In genomic region chr8:70880546-70880945, GRCm38 (mm10) we compare ENCODE assay signal across 9 mouse cellular contexts. TPM values are rescaled to one million over a fixed set of nuclear protein-coding genes. Genes with fewer than 3 reads are reported as not detected.
DNase-seq lines count a peak whose midpoint lies in the region; ATAC-seq and TF ChIP-seq lines count a peak whose summit lies in the region.
"Had no signal": no experiment of that assay in that cellular context is flagged by ENCODE, and none has a peak within 500 bp of the region (broad histone marks: within the 10 kb centered on the region; RNA-seq: fewer than 3 reads in every experiment).

No protein-coding gene starts in this region.

- H3K27ac ChIP-seq in gastrocnemius, adult 2 months: peak overlapping the region; percentile 74
- H3K27ac ChIP-seq in midbrain, embryonic 10.5 days (replicated peaks): peak overlapping the region; percentile 50; the same call in 1 of the 2 replicates
- H3K27ac ChIP-seq in midbrain, embryonic 14.5 days (replicated peaks; ENCODE audit: low read depth, low read length): no peak overlapping the region
- peak overlapping the region; percentile 17 for H3K27ac ChIP-seq in heart, embryonic 16.5 days (ENCODE audit: low read length)
- H3K27ac ChIP-seq: liver, embryonic 15.5 days had no signal

- TF ChIP-seq CTCF in gastrocnemius, adult 2 months (IDR thresholded peaks at IDR 0.05): no peak

- H3K4me1 ChIP-seq in midbrain, embryonic 10.5 days: peaks cover 23% of the 10 kb centered on the region
- no peaks in the 10 kb centered on the region for H3K4me1 ChIP-seq in midbrain, embryonic 14.5 days (ENCODE audit: control insufficient read depth, insufficient read depth, low read length)
- H3K4me1 ChIP-seq in heart, embryonic 16.5 days (ENCODE audit: control insufficient read depth, insufficient read depth, low read length): peaks cover 12% of the 10 kb centered on the region

- WGBS in midbrain, embryonic 10.5 days: 36% methylated on average over 11 of the region's 11 CpGs
- 30% methylated on average over 11 of the region's 11 CpGs for WGBS in midbrain, embryonic 14.5 days
- WGBS in heart, embryonic 16.5 days: 12% methylated on average over 11 of the region's 11 CpGs

- no peak overlapping the region for H3K9ac ChIP-seq in midbrain, embryonic 14.5 days (replicated peaks; ENCODE audit: low read length)
- H3K9ac ChIP-seq in heart, embryonic 16.5 days (ENCODE audit: low read length): no peak overlapping the region
- H3K9ac ChIP-seq: liver, embryonic 15.5 days had no signal

- H3K36me3 ChIP-seq in midbrain, embryonic 10.5 days: no peaks in the 10 kb centered on the region
- no peaks in the 10 kb centered on the region for H3K36me3 ChIP-seq in midbrain, embryonic 14.5 days (ENCODE audit: control insufficient read depth, insufficient read depth, low read length)
- no peaks in the 10 kb centered on the region for H3K36me3 ChIP-seq in heart, embryonic 16.5 days (ENCODE audit: control insufficient read depth, insufficient read depth)
- H3K36me3 ChIP-seq: liver, embryonic 15.5 days had no signal

- H3K9me3 ChIP-seq in midbrain, embryonic 10.5 days (replicated peaks): no peaks in the 10 kb centered on the region
- H3K9me3 ChIP-seq in midbrain, embryonic 14.5 days (ENCODE audit: control insufficient read depth, low read length): no peaks in the 10 kb centered on the region
- H3K9me3 ChIP-seq in heart, embryonic 16.5 days (replicated peaks; ENCODE audit: control insufficient read depth, low read length): no peaks in the 10 kb centered on the region
- H3K9me3 ChIP-seq: liver, embryonic 15.5 days had no signal

- H3K27me3 ChIP-seq in midbrain, embryonic 10.5 days (ENCODE audit: low read depth, poor library complexity, severe bottlenecking): 0 out of 2 replicates have a peak, but pooled peaks cover 6% of the 10 kb centered on the region
- no peaks in the 10 kb centered on the region for H3K27me3 ChIP-seq in midbrain, embryonic 14.5 days (ENCODE audit: control insufficient read depth, insufficient read depth, low read length)
- H3K27me3 ChIP-seq in heart, embryonic 16.5 days (ENCODE audit: control insufficient read depth, insufficient read depth, low read length): no peaks in the 10 kb centered on the region; the same call in 1 of the 2 replicates

- H3K4me2 ChIP-seq in midbrain, embryonic 14.5 days (ENCODE audit: low read length): no peak overlapping the region
- no peak overlapping the region; the same call in 1 of the 2 replicates for H3K4me2 ChIP-seq in heart, embryonic 16.5 days (ENCODE audit: low read depth, low read length)
- H3K4me2 ChIP-seq: liver, embryonic 15.5 days had no signal

- intact Hi-C loops in gastrocnemius, adult 2 months (cut with DNase I): no loop called here

- no peak for ATAC-seq in midbrain, embryonic 14.5 days (ENCODE audit: low FRiP score, low TSS enrichment)
- ATAC-seq in heart, embryonic 16.5 days (replicated peaks; ENCODE audit: extremely low read depth, insufficient read depth, low FRiP score): no peak
- no peak for ATAC-seq in megakaryocyte progenitor cell, adult 5-6 weeks (replicated peaks; ENCODE audit: poor library complexity)

- peak overlapping the region; percentile 61 for H3K4me3 ChIP-seq in gastrocnemius, adult 2 months
- no peak overlapping the region for H3K4me3 ChIP-seq in midbrain, embryonic 10.5 days
- H3K4me3 ChIP-seq in midbrain, embryonic 14.5 days (replicated peaks; ENCODE audit: low read depth, low read length): no peak overlapping the region
- no peak overlapping the region for H3K4me3 ChIP-seq in heart, embryonic 16.5 days (ENCODE audit: low read length)
- H3K4me3 ChIP-seq: liver, embryonic 15.5 days had no signal

- DNase-seq in gastrocnemius, adult 2 months: no peak
- no peak for DNase-seq in gastrocnemius, adult 8-10 months (ENCODE audit: low spot score in 2 of 2)
- DNase-seq in midbrain, embryonic 10.5 days (ENCODE audit: low spot score): no peak
- DNase-seq in midbrain, embryonic 14.5 days: no peak
- DNase-seq in testis, postnatal 14 days (ENCODE audit: low spot score): no peak
- DNase-seq in retina, postnatal 1 day: no peak

RNA-seq across cellular contexts. Expression of gene Ccdc124, which starts 6.8 kb away (rescaled TPM):
- total RNA-seq in gastrocnemius, adult 2 months (2021): 10 to 100 TPM; 65.6 to 73.1 TPM
- total RNA-seq in gastrocnemius, adult 8-10 months (2022): 10 to 100 TPM; 61.7 to 77.8 (median 67.5) TPM
- 180 and 183 TPM in 2 replicates for polyA plus RNA-seq in midbrain, embryonic 10.5 days (2016; fragmentation: Nextera tagmentation; extraction: Ambion mirVana)
- 149 and 178 TPM in 2 replicates for polyA plus RNA-seq in midbrain, embryonic 14.5 days (2014; fragmentation: Nextera tagmentation; extraction: Ambion mirVana)
- 82.3 and 91.8 TPM in 2 replicates for polyA plus RNA-seq in heart, embryonic 16.5 days (2015; fragmentation: Nextera tagmentation; extraction: Ambion mirVana)
- 27.6 and 37.2 TPM in 2 replicates for total RNA-seq in megakaryocyte progenitor cell, adult 5-6 weeks (2015)
- total RNA-seq in megakaryocyte progenitor cell, adult 5-6 weeks (2017): 33.9 and 37.1 TPM in 2 replicates

RNA-seq across cellular contexts. Expression of gene Slc5a5, which starts 12.0 kb away (rescaled TPM):
- not detected for total RNA-seq in gastrocnemius, adult 2 months (2021)
- not detected for total RNA-seq in gastrocnemius, adult 8-10 months (2022)
- polyA plus RNA-seq in midbrain, embryonic 10.5 days (2016; fragmentation: Nextera tagmentation; extraction: Ambion mirVana): 0.42 and 0.63 TPM in 2 replicates
- 0.40 and 0.96 TPM in 2 replicates for polyA plus RNA-seq in midbrain, embryonic 14.5 days (2014; fragmentation: Nextera tagmentation; extraction: Ambion mirVana)
- polyA plus RNA-seq in heart, embryonic 16.5 days (2015; fragmentation: Nextera tagmentation; extraction: Ambion mirVana): 0.31 and 0.43 TPM in 2 replicates
- 0.07 TPM in 1 of 2 replicates, not detected in the other for total RNA-seq in megakaryocyte progenitor cell, adult 5-6 weeks (2015)
- total RNA-seq in megakaryocyte progenitor cell, adult 5-6 weeks (2017): not detected in 2 replicates
- polyA plus RNA-seq: liver, embryonic 15.5 days had no signal

RNA-seq across cellular contexts. Expression of gene Rpl18a, which starts 16.7 kb away (rescaled TPM):
- total RNA-seq in gastrocnemius, adult 2 months (2021): 1,000 to 10,000 TPM in 1 of 2 experiments, 100 to 1,000 TPM in 1; 932 to 1,039 TPM
- 1,000 to 10,000 TPM in 2 of 4 experiments, 100 to 1,000 TPM in 2; 935 to 1,159 (median 1,025) TPM for total RNA-seq in gastrocnemius, adult 8-10 months (2022)
- 3,389 and 3,784 TPM in 2 replicates for polyA plus RNA-seq in midbrain, embryonic 10.5 days (2016; fragmentation: Nextera tagmentation; extraction: Ambion mirVana)
- 2,701 and 2,857 TPM in 2 replicates for polyA plus RNA-seq in midbrain, embryonic 14.5 days (2014; fragmentation: Nextera tagmentation; extraction: Ambion mirVana)
- 2,334 and 2,733 TPM in 2 replicates for polyA plus RNA-seq in heart, embryonic 16.5 days (2015; fragmentation: Nextera tagmentation; extraction: Ambion mirVana)
- 7,432 and 8,014 TPM in 2 replicates for total RNA-seq in megakaryocyte progenitor cell, adult 5-6 weeks (2015)
- 2,240 and 2,571 TPM in 2 replicates for total RNA-seq in megakaryocyte progenitor cell, adult 5-6 weeks (2017)

RNA-seq across cellular contexts. Expression of gene Kcnn1, which starts 17.5 kb away (rescaled TPM):
- total RNA-seq in gastrocnemius, adult 2 months (2021): 10 to 100 TPM; 18.1 to 21.5 TPM
- total RNA-seq in gastrocnemius, adult 8-10 months (2022): 10 to 100 TPM; 18.0 to 21.5 (median 20.5) TPM
- polyA plus RNA-seq in midbrain, embryonic 10.5 days (2016; fragmentation: Nextera tagmentation; extraction: Ambion mirVana): 9.1 and 13.4 TPM in 2 replicates
- polyA plus RNA-seq in midbrain, embryonic 14.5 days (2014; fragmentation: Nextera tagmentation; extraction: Ambion mirVana): 13.3 and 16.0 TPM in 2 replicates
- 4.1 and 4.2 TPM in 2 replicates for polyA plus RNA-seq in heart, embryonic 16.5 days (2015; fragmentation: Nextera tagmentation; extraction: Ambion mirVana)
- 0.12 and 0.42 TPM in 2 replicates for total RNA-seq in megakaryocyte progenitor cell, adult 5-6 weeks (2015)
- 0.84 and 0.92 TPM in 2 replicates for total RNA-seq in megakaryocyte progenitor cell, adult 5-6 weeks (2017)

RNA-seq across cellular contexts. Expression of gene Map1s, which starts 25.2 kb away (rescaled TPM):
- total RNA-seq in gastrocnemius, adult 2 months (2021): 10 to 100 TPM; 10.6 to 11.2 TPM
- 10 to 100 TPM in 3 of 4 experiments, 1 to 10 TPM in 1; 9.2 to 15.9 (median 13.7) TPM for total RNA-seq in gastrocnemius, adult 8-10 months (2022)
- 69.4 and 74.0 TPM in 2 replicates for polyA plus RNA-seq in midbrain, embryonic 10.5 days (2016; fragmentation: Nextera tagmentation; extraction: Ambion mirVana)
- 46.5 and 54.0 TPM in 2 replicates for polyA plus RNA-seq in midbrain, embryonic 14.5 days (2014; fragmentation: Nextera tagmentation; extraction: Ambion mirVana)
- 36.9 and 38.1 TPM in 2 replicates for polyA plus RNA-seq in heart, embryonic 16.5 days (2015; fragmentation: Nextera tagmentation; extraction: Ambion mirVana)
- total RNA-seq in megakaryocyte progenitor cell, adult 5-6 weeks (2015): 14.4 and 14.7 TPM in 2 replicates
- total RNA-seq in megakaryocyte progenitor cell, adult 5-6 weeks (2017): 13.2 and 14.4 TPM in 2 replicates
